Mouse (Mus musculus) embryo, embryonic 11.5 days (tissue): ENCODE measurements at regions not wholly inside any gene's neighbourhood (a gene's known extent, or its start where the extent isn't known, plus 50 kb on each side); places are given as distances from the start of the nearest gene placed in this dataset.
A peak's percentile ranks its signal among the peaks of the same experiment; 100 is the strongest.
"Not testable (repeated sequence)": the region's sequence is repeated elsewhere in the genome, so short reads cannot be mapped to it uniquely, and the experiment has no call there.

Experiments used
- DNase-seq: peaks from one replicate; pipeline ENCODE4 v3.0.0-alpha.2; 2012; ENCODE audit warnings: low read depth, low spot score

GRCm38 (mm10) chr13:50092537-50092936 is 157.6 kb downstream of the Gm906 start:
- no peak for DNase-seq

GRCm38 (mm10) chr13:50064841-50065240 is 185.3 kb downstream of the Gm906 start:
- DNase-seq, result no peak

DNA sequence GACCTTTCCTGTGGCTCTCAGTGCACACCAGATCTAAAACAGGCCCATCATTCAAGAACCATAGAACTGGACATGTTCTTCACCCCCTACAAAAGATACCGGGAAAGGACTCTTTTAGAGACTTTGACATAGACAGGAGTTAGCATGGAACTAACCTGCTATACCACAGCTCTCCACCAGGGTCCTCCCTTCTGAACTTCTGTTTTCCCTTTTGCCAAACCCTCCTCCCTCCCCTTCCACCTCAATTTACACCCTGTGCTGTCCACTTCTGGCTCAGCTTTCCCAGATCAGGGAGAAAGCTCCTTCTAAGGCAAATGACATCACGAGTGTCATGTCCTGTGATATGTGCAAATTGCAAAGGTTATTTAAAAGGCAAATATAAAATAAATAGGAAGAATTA is 185.7 kb downstream of the Gm906 start:
- DNase-seq, result not testable (repeated sequence)

- DNase-seq, result not testable (repeated sequence)
Observed at GRCm38 (mm10) chr13:50059676-50060075, 190.4 kb downstream of the Gm906 start.

DNA sequence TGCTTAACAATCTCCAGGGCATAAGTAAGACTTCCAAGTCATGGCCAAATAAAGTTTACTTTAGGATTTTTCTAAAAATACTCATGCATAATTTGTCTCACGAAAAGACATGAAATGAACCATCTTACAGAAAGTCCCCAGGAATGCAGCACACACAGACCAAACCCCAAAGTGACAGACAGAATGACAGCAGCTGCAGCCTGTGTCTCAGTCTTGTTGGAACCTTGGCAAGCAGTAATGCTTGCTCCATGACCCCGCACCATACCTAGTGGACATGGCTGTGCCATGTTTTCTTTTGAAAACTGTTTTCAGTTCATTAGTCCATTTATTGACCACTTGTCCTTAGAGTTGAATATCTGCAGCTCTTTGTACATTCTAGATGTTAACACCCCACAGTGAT is 191.1 kb downstream of the Gm906 start:
- DNase-seq, result not testable (repeated sequence)

GRCm38 (mm10) chr13:50051746-50052145 is 198.4 kb downstream of the Gm906 start:
- DNase-seq, result not testable (repeated sequence)

DNA sequence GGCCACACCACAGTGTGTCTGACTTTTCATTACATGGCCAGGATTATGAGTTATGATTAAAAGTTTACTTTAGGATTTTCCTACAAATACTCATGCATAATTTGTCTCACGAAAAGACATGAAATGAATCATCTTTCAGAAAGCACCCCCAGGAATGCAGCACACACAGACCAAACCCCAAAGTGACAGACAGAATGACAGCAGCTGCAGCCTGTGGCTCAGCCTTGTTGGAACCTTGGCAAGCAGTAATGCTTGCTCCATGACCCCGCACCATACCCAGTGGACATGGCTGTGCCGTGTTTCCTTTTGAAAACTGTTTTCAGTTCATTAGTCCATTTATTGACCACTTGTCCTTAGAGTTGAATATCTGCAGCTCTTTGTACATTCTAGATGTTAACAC is 199.0 kb downstream of the Gm906 start:
- not testable (repeated sequence) for DNase-seq

DNA sequence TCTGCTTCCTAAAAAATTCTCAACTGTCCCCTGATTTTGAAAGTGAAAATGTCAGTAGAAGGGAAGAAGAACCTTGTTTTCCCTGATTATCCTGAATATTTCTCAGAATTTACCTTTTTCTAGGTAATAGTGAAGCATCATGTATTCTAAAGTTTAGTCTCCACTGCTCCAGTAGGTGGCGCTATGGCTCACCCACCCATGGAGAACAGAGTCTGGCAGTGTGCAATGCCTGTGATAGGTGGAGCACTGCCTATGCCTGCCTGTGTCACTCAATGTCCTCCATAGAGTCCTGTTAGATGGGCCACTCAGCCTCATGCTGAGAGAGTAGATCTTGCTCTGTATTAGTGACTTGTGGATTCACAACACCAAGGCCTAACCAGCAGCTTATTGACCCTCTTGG is 218.4 kb downstream of the Gm906 start:
- no peak for DNase-seq

GRCm38 (mm10) chr13:50007730-50008129 is 208.9 kb upstream of the Gm30302 start:
- not testable (repeated sequence) for DNase-seq

DNA sequence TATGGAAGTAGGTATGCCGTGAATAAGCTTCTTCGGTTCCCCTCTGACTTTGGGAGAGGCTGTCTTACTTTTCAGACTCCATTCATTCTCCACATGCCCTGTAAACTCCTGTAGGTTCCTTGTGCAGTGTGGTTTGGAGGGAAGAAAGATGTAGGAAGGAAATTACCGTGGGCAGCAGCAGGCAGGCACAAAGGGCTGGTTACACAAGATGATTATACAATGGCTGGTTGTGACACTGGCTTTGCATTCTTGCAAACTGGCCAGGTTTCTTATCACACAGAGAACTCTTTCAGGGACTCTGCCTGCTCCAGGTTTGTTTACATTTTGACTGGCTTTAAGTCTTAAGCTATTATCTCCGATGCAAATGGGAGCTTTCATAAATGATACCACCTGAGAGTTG is 167.3 kb upstream of the Gm30302 start:
- DNase-seq, result not testable (repeated sequence)

DNA sequence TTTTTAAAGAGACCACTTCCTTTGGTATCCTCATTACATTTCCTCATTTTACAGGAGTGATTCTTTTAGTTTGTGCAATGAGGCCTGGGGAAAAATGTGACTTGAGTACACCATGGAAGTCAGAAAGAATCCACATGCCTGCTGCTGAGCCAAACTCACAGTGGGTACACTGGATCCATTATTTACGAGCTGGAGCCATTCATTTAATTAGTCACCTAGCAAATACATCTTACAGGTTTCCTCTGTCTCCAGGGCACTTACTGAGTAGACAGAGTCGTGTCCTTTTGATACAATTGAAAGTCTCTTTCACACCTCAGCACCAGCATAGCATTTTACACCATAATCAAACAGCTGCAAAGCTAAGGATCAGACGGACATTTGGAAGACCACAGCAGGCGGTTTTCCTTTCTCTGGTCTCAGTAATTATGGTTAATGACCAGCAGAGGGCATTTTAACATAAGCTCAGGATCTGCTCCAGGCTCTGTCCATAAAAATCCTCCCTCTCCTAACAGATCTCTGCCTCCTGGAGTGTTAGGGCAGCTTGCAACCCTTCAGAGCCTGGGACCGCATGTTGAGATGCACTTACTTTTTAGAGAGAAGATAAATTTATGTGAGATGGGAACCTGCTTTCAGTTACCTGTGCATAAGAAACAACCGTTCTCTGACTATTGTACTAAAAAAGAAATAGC is 159.3 kb upstream of the Gm30302 start:
- DNase-seq, result peak; percentile 1

DNA sequence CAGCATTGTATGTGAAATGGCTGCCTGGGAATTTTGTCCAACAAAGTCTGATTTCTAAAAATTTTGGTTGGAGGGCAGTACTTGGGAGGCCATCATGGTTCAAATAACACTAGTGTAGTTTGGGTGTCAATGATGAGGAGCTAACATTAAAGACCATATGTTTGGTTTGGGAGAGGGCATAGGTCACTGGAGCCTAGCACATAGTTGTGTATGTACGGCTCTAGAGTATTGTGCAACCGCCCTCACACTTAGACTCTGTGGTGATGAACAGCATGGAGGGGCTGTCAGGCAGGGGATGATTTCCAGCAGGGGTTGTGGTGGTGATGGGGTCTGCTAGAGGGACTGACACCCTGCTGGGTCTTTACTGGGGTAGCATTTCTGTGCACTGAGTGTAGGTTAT is 117.0 kb upstream of the Gm30302 start:
- DNase-seq, result no peak
